Mouse (Mus musculus): Measurements from ENCODE around the gene Lhfpl2.
A peak's percentile ranks its signal among the peaks of the same experiment; 100 is the strongest.

The Lhfpl2 gene

GRCm38 (mm10) chr13:94066626-94067275 lies 9.2 kb downstream of the Lhfpl2 start:
- DNase-seq: no peak

- no peak for DNase-seq
Observed at GRCm38 (mm10) chr13:94068308-94068707, 10.7 kb downstream of the Lhfpl2 start.

- DNase-seq: no peak
Observed at GRCm38 (mm10) chr13:94069421-94070307, 12.1 kb downstream of the Lhfpl2 start.

GRCm38 (mm10) chr13:94070308-94070619 lies 12.7 kb downstream of the Lhfpl2 start:
- DNase-seq: no peak

GRCm38 (mm10) chr13:94070927-94071326 lies 13.3 kb downstream of the Lhfpl2 start:
- peak in 1 of 2 experiments; percentile 45 for DNase-seq

GRCm38 (mm10) chr13:94073046-94073715 lies 15.6 kb downstream of the Lhfpl2 start:
- DNase-seq: no peak

GRCm38 (mm10) chr13:94073716-94074115 lies 16.1 kb downstream of the Lhfpl2 start:
- DNase-seq: peak; percentile 35 to 67

GRCm38 (mm10) chr13:94075181-94075580 lies 17.6 kb downstream of the Lhfpl2 start:
- DNase-seq: no peak

GRCm38 (mm10) chr13:94077136-94078018 lies 19.8 kb downstream of the Lhfpl2 start:
- DNase-seq: no peak

- DNase-seq: no peak
Observed at GRCm38 (mm10) chr13:94083196-94083595, 25.6 kb downstream of the Lhfpl2 start.

GRCm38 (mm10) chr13:94084220-94085126 lies 26.9 kb downstream of the Lhfpl2 start:
- no peak for DNase-seq

- DNase-seq: no peak
Observed at GRCm38 (mm10) chr13:94086090-94086808, 28.7 kb downstream of the Lhfpl2 start.

GRCm38 (mm10) chr13:94087061-94087460 lies 29.5 kb downstream of the Lhfpl2 start:
- no peak for DNase-seq

- no peak for DNase-seq
Observed at GRCm38 (mm10) chr13:94088788-94089187, 31.2 kb downstream of the Lhfpl2 start.

GRCm38 (mm10) chr13:94089286-94089685 lies 31.7 kb downstream of the Lhfpl2 start:
- no peak for DNase-seq

GRCm38 (mm10) chr13:94091366-94091765 lies 33.8 kb downstream of the Lhfpl2 start:
- DNase-seq: no peak

GRCm38 (mm10) chr13:94094176-94094575 lies 36.6 kb downstream of the Lhfpl2 start:
- no peak for DNase-seq

GRCm38 (mm10) chr13:94094625-94095024 lies 37.0 kb downstream of the Lhfpl2 start:
- DNase-seq: no peak

- DNase-seq: no peak
Observed at GRCm38 (mm10) chr13:94095202-94095601, 37.6 kb downstream of the Lhfpl2 start.

GRCm38 (mm10) chr13:94097667-94098066 lies 40.1 kb downstream of the Lhfpl2 start:
- no peak for DNase-seq
